32 mouse cellular contexts compared by ENCODE assay signal in the genomic region with DNA sequence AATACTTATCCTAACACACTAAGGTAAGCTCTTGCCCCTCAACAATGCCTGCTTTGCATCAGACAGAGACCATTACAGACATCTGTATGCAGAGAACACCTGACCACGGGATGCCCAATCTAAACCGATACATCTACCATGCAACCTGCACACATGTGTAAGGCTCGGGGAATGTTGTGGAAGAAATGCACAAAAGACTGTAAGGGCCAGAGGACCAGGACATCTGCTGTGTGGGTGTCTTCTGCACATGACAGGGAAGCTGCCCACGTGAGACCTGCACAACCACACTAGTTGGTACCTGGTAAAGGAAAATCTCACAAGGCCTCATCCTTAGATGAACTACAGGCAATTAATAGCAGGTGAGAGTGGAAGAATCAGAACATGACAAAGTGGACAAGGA. TPM values are rescaled to one million over a fixed set of nuclear protein-coding genes. Genes with fewer than 3 reads are reported as not detected.
DNase-seq lines count a peak whose midpoint lies in the region; ATAC-seq lines count a peak whose summit lies in the region.
"Had no signal": no experiment of that assay in that cellular context is flagged by ENCODE, and none has a peak within 500 bp of the region (broad histone marks: within the 10 kb centered on the region; RNA-seq: fewer than 3 reads in every experiment).

No protein-coding gene starts in this region.

- no peaks in the 10 kb centered on the region for H3K27me3 ChIP-seq in limb, embryonic 12.5 days
- no peaks in the 10 kb centered on the region for H3K27me3 ChIP-seq in limb, embryonic 10.5 days (ENCODE audit: low read depth, poor library complexity, severe bottlenecking)
- no peaks in the 10 kb centered on the region for H3K27me3 ChIP-seq in liver, embryonic 15.5 days
- H3K27me3 ChIP-seq: embryonic facial prominence, embryonic 13.5 days; forebrain, embryonic 12.5 days; forebrain, embryonic 15.5 days; heart, embryonic 12.5 days; heart, embryonic 15.5 days had no signal

- no peak overlapping the region for H3K27ac ChIP-seq in limb, embryonic 12.5 days
- H3K27ac ChIP-seq in limb, embryonic 10.5 days, result no peak overlapping the region
- peak overlapping the region; percentile 64 for H3K27ac ChIP-seq in liver, embryonic 15.5 days (replicated peaks)
- H3K27ac ChIP-seq: embryonic facial prominence, embryonic 10.5 days; embryonic facial prominence, embryonic 13.5 days; forebrain, embryonic 12.5 days; forebrain, embryonic 15.5 days; heart, embryonic 15.5 days; hindbrain, embryonic 14.5 days had no signal

- no peak overlapping the region for H3K4me2 ChIP-seq in limb, embryonic 12.5 days
- 0 out of 2 replicates have a peak overlapping the region, but pooled peaks have one; percentile 54 for H3K4me2 ChIP-seq in liver, embryonic 15.5 days
- H3K4me2 ChIP-seq: embryonic facial prominence, embryonic 13.5 days; forebrain, embryonic 12.5 days; forebrain, embryonic 15.5 days; heart, embryonic 12.5 days; heart, embryonic 15.5 days; hindbrain, embryonic 14.5 days had no signal

- 71% methylated on average over 4 of the region's 4 CpGs for WGBS in limb, embryonic 12.5 days
- 77% methylated on average over 4 of the region's 4 CpGs for WGBS in limb, embryonic 10.5 days
- 61% methylated on average over 4 of the region's 4 CpGs for WGBS in liver, embryonic 15.5 days (ENCODE audit: insufficient replicate concordance)

- ATAC-seq in limb, embryonic 12.5 days (ENCODE audit: insufficient number of reproducible peaks, insufficient read depth, low FRiP score, low TSS enrichment, low read depth), result no peak
- no peak for ATAC-seq in liver, embryonic 15.5 days (ENCODE audit: insufficient read depth)
- ATAC-seq: activated CD4-positive, CD25-positive, alpha-beta regulatory T cell, adult 4 months; forebrain, embryonic 15.5 days had no signal

- H3K9me3 ChIP-seq in limb, embryonic 12.5 days, result no peaks in the 10 kb centered on the region
- H3K9me3 ChIP-seq in limb, embryonic 10.5 days (replicated peaks), result no peaks in the 10 kb centered on the region
- H3K9me3 ChIP-seq in liver, embryonic 15.5 days (replicated peaks), result no peaks in the 10 kb centered on the region
- H3K9me3 ChIP-seq: embryonic facial prominence, embryonic 10.5 days; embryonic facial prominence, embryonic 13.5 days; forebrain, embryonic 12.5 days; forebrain, embryonic 15.5 days; heart, embryonic 12.5 days; heart, embryonic 15.5 days had no signal

- DNase-seq in heart, adult 11 months, result peak; percentile 84
- no peak for DNase-seq in heart, adult 18-20 months
- no peak for DNase-seq in limb, embryonic 10.5 days (ENCODE audit: low spot score)
- peak; percentile 3 for DNase-seq in brain, adult 2 months (ENCODE audit: low read depth, low spot score)
- no peak for DNase-seq in lung, postnatal 36 days
- no peak for DNase-seq in ovary, postnatal 36 days (ENCODE audit: low spot score)
- DNase-seq: adrenal gland, adult 8-10 months; adrenal gland, postnatal 36 days; cerebellum, adult 11 months; cerebellum, adult 2 months; cerebellum, postnatal 10 days; cerebellum, postnatal 36 days; embryo, embryonic 11 days; gastrocnemius, postnatal 25 days; heart, postnatal 10 days; heart, postnatal 4 days had no signal

- H3K4me3 ChIP-seq in limb, embryonic 12.5 days (replicated peaks), result no peak overlapping the region
- H3K4me3 ChIP-seq in limb, embryonic 10.5 days, result no peak overlapping the region
- H3K4me3 ChIP-seq in liver, embryonic 15.5 days (replicated peaks), result no peak overlapping the region
- H3K4me3 ChIP-seq: embryonic facial prominence, embryonic 10.5 days; embryonic facial prominence, embryonic 13.5 days; erythroblast, embryonic 14.5 days; forebrain, embryonic 12.5 days; forebrain, embryonic 15.5 days; heart, embryonic 12.5 days; heart, embryonic 15.5 days had no signal

- 0 out of 2 replicates have a peak overlapping the region, but pooled peaks have one; percentile 23 for H3K9ac ChIP-seq in limb, embryonic 12.5 days (replicated peaks)
- no peak overlapping the region for H3K9ac ChIP-seq in liver, embryonic 15.5 days
- H3K9ac ChIP-seq: embryonic facial prominence, embryonic 13.5 days; forebrain, embryonic 12.5 days; forebrain, embryonic 15.5 days; heart, embryonic 12.5 days; heart, embryonic 15.5 days; hindbrain, embryonic 14.5 days had no signal

- H3K4me1 ChIP-seq in limb, embryonic 12.5 days (replicated peaks), result peaks cover 11% of the 10 kb centered on the region
- H3K4me1 ChIP-seq in limb, embryonic 10.5 days, result peaks cover 15% of the 10 kb centered on the region
- H3K4me1 ChIP-seq in liver, embryonic 15.5 days (replicated peaks), result peaks cover 62% of the 10 kb centered on the region

- no peaks in the 10 kb centered on the region for H3K36me3 ChIP-seq in limb, embryonic 12.5 days
- H3K36me3 ChIP-seq in limb, embryonic 10.5 days, result no peaks in the 10 kb centered on the region
- no peaks in the 10 kb centered on the region for H3K36me3 ChIP-seq in liver, embryonic 15.5 days (replicated peaks)
- H3K36me3 ChIP-seq: embryonic facial prominence, embryonic 10.5 days; embryonic facial prominence, embryonic 13.5 days; forebrain, embryonic 12.5 days; forebrain, embryonic 15.5 days; heart, embryonic 12.5 days; heart, embryonic 15.5 days had no signal

RNA-seq across cellular contexts. Expression of a gene that starts 3.2 kb away (rescaled TPM):
- 100 to 1,000 TPM; 661 to 773 TPM for total RNA-seq in heart, adult 18-20 months (2021)
- 302 and 305 TPM in 2 replicates for polyA plus RNA-seq in limb, embryonic 12.5 days (2016; fragmentation: Nextera tagmentation; extraction: Ambion mirVana)
- 316 and 317 TPM in 2 replicates for polyA plus RNA-seq in limb, embryonic 10.5 days (2016; fragmentation: Nextera tagmentation; extraction: Ambion mirVana)
- polyA plus RNA-seq in liver, embryonic 15.5 days (2015; fragmentation: Nextera tagmentation; extraction: Ambion mirVana), result 231 and 237 TPM in 2 replicates

RNA-seq across cellular contexts. Expression of a gene that starts 27.7 kb away (rescaled TPM):
- total RNA-seq in heart, adult 18-20 months (2021), result not detected
- not detected in 2 replicates for polyA plus RNA-seq in limb, embryonic 12.5 days (2016; fragmentation: Nextera tagmentation; extraction: Ambion mirVana)
- polyA plus RNA-seq in limb, embryonic 10.5 days (2016; fragmentation: Nextera tagmentation; extraction: Ambion mirVana), result not detected in 2 replicates
- not detected in 2 replicates for polyA plus RNA-seq in liver, embryonic 15.5 days (2015; fragmentation: Nextera tagmentation; extraction: Ambion mirVana)
- total RNA-seq: adrenal gland, adult 8-10 months; adrenal gland, postnatal 36 days; ES-E14; gastrocnemius, adult 8-10 months; gastrocnemius, postnatal 25 days; heart, adult 8-10 months; heart, postnatal 10 days; heart, postnatal 4 days had no signal
- polyA plus RNA-seq: activated CD4-positive, CD25-positive, alpha-beta regulatory T cell, adult 4 months; cerebellum, adult 2 months; cortical plate, adult 2 months; embryonic facial prominence, embryonic 10.5 days; embryonic facial prominence, embryonic 13.5 days; erythroblast, embryonic 14.5 days; forebrain, embryonic 12.5 days; gonadal fat pad, adult 2 months; heart, embryonic 12.5 days; heart, embryonic 15.5 days had no signal

RNA-seq across cellular contexts. Expression of a gene that starts 44.5 kb away (rescaled TPM):
- 100 to 1,000 TPM; 487 to 510 TPM for total RNA-seq in heart, adult 18-20 months (2021)
- polyA plus RNA-seq in limb, embryonic 12.5 days (2016; fragmentation: Nextera tagmentation; extraction: Ambion mirVana), result 577 and 580 TPM in 2 replicates
- polyA plus RNA-seq in limb, embryonic 10.5 days (2016; fragmentation: Nextera tagmentation; extraction: Ambion mirVana), result 684 and 695 TPM in 2 replicates
- polyA plus RNA-seq in liver, embryonic 15.5 days (2015; fragmentation: Nextera tagmentation; extraction: Ambion mirVana), result 329 and 344 TPM in 2 replicates

RNA-seq across cellular contexts. Expression of a gene that starts 44.7 kb away (rescaled TPM):
- total RNA-seq in heart, adult 18-20 months (2021), result 10 to 100 TPM; 20.0 to 22.3 TPM
- 68.4 and 72.8 TPM in 2 replicates for polyA plus RNA-seq in limb, embryonic 12.5 days (2016; fragmentation: Nextera tagmentation; extraction: Ambion mirVana)
- polyA plus RNA-seq in limb, embryonic 10.5 days (2016; fragmentation: Nextera tagmentation; extraction: Ambion mirVana), result 78.0 and 89.8 TPM in 2 replicates
- 52.7 and 56.0 TPM in 2 replicates for polyA plus RNA-seq in liver, embryonic 15.5 days (2015; fragmentation: Nextera tagmentation; extraction: Ambion mirVana)

Comparison
In these comparisons a context has a peak if more than half of its experiments do, and no peak if none do; other contexts are left out.
1. DNase-seq: peak in heart, adult 11 months (single experiment) and brain, adult 2 months (single experiment); none in heart, adult 18-20 months (0 of 2), limb, embryonic 10.5 days (single experiment), lung, postnatal 36 days (single experiment) and ovary, postnatal 36 days (single experiment).